Mouse (Mus musculus) liver, embryonic 16.5 days (tissue): ENCODE data around the gene Lyrm7. TPM values are rescaled to one million over a fixed set of nuclear protein-coding genes. Genes with fewer than 3 reads are reported as not detected.

Experiments
- ATAC-seq: fragments of 200-750 bp; cut with Nextera tagmentation; 2 replicates; pipeline ENCODE4 v1.8.0; 2017; ENCODE audit warnings: low read depth, mild to moderate bottlenecking, moderate number of reproducible peaks, moderate library complexity
- H3K27ac ChIP-seq: fragments of 300-500 bp; sonication (generic); 2 replicates; pipeline ENCODE4 v1.5.1; 2014; ENCODE audit warnings: mild to moderate bottlenecking, low read length
- H3K27me3 ChIP-seq: fragments of 300-500 bp; sonication (generic); 2 replicates; pipeline ENCODE4 v1.6.1; 2014; ENCODE audit warnings: low read depth, low read length, mixed read lengths; ENCODE audit not compliant: control insufficient read depth, insufficient read depth
- H3K36me3 ChIP-seq: fragments of 300-500 bp; sonication (generic); 2 replicates; pipeline ENCODE4 v1.6.1; 2014; ENCODE audit warnings: mild to moderate bottlenecking; ENCODE audit not compliant: control insufficient read depth, insufficient read depth
- H3K4me1 ChIP-seq: fragments of 300-500 bp; sonication (generic); 2 replicates; pipeline ENCODE4 v1.6.1; 2014; ENCODE audit warnings: low read depth, low read length, mixed read lengths; ENCODE audit not compliant: control insufficient read depth
- H3K4me2 ChIP-seq: fragments of 300-500 bp; sonication (generic); 2 replicates; pipeline ENCODE4 v1.6.1; 2014; ENCODE audit warnings: low read depth, low read length, mixed read lengths
- H3K4me3 ChIP-seq: fragments of 300-500 bp; sonication (generic); 2 replicates; pipeline ENCODE4 v1.5.1; 2014; ENCODE audit warnings: low read depth, mild to moderate bottlenecking, low read length
- H3K9ac ChIP-seq: fragments of 300-500 bp; sonication (generic); 2 replicates; pipeline ENCODE4 v1.6.1; 2014; ENCODE audit warnings: low read depth, low read length
- H3K9me3 ChIP-seq: fragments of 300-500 bp; sonication (generic); replicated peaks from 2 replicates; pipeline ENCODE4 v1.6.1; 2016; ENCODE audit warnings: low read length; ENCODE audit not compliant: control insufficient read depth
- WGBS: fragments of 180-500 bp; shearing (Covaris S2); extraction: QIAGEN DNeasy Blood & Tissue Kit; methylation state at CpG from one replicate; pipeline ENCODE4 v1.1.7; 2014; ENCODE audit not compliant: insufficient replicate concordance; 5-methylcytosine and 5-hydroxymethylcytosine counted together
- polyA plus RNA-seq: library from polyadenylated mRNA; unstranded; fragments of >200 nt; fragmentation: Nextera tagmentation; extraction: Ambion mirVana; gene quantifications from 2 replicates; pipeline ENCODE4 v1.2.1, GENCODE M21; 2015

Gene Lyrm7
- polyA plus RNA-seq, 1 experiment from 2014 or later = 3.2 TPM

DNA sequence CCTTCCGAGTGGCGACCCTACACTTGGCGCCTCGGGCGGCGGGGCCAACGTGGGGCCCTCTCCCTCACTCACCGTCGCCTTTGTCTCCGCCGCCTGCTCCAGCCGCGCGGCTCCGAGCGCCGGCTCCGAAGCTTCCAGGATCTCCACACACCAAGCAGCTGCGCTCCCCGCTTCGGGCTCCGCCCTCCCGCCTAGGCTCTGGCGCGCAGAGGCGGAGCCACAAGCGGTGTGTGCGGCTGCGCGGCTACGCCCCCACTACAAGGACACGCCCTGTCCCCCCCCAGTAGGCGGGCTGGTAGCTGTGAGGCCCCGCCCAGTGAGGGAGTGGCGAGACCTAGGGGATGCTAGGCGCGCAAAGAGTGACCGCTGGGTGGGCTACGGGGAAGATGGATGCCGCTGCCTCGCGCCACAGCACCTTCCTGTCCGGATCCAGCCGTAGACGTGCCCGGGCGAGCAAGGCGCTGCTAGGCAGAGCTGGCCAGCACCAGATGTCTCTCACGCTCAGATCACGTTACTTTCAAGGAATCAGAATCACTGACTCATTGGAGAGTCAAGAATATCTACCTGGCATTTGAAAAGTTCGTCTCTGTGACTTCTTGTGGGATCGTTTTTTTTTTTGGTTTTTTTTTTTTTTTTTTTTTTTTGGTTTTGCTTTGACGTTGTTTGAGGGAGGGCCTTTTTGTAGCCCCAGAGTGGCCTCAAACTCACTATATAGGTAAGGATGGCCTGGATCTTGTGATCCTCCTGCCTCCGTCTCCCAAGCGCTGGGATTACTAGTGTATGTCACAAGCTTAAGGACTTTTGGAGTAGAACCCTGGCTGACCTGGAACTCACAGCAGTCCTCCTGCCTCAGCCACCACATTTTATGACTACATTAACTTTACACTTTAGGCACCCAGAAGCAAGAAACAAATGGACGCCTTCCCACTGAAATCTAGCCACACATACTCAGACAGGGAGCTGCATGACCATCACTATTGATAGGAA lies 72.9 kb downstream of the Lyrm7 start, which contains the start of gene Cdc42se2:
Gene Cdc42se2, minus strand, starts transcription at position 188 of the 987 bp plus-strand sequence.
- no peaks in the 10 kb centered on the region for H3K9me3 ChIP-seq
- 3% methylated on average over 53 of the region's 56 CpGs for WGBS
- peak within 1 kb of the TSS; percentile 94 for H3K4me3 ChIP-seq
- peak; percentile 100 for ATAC-seq
- no peaks in the 10 kb centered on the region for H3K27me3 ChIP-seq
- peak within 1 kb of the TSS; percentile 98 for H3K4me2 ChIP-seq
- peak within 1 kb of the TSS; percentile 96 for H3K9ac ChIP-seq
- H3K4me1 ChIP-seq = peaks cover 14% of the 10 kb centered on the region
- peak within 1 kb of the TSS; percentile 89 for H3K27ac ChIP-seq
- H3K36me3 ChIP-seq = no peaks in the 10 kb centered on the region

DNA sequence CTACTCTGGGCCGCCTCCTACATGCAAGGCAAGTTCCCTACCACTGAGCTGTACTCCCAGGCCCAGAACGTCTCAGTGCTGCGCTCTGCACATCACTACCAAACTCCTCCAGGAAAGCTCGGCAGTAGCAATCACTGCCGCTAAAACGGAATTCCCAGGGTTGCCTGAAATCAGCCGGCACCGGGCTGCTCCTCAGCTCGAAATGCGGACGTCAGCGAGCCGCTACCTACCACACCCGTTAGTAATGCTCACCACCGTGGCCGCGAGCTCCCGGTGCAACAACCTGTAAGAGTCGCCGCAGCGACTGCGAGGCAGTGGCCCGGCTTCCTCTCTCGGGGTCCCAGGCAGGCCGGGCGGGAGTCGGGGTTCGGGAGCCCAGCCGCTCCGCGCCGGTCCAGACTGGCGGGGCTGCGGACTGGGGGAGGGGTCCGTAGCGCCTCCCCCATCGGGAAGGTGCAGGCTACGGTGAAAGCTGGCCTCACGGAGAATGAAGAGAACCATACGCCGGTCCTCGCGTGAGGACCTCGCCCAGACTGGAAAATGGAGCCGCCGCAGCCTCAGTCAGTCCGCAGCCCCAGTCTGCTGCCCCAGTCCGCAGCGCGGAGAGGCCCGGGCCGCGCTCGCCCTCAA lies 73.7 kb downstream of the Lyrm7 start:
- peaks cover 14% of the 10 kb centered on the region for H3K4me1 ChIP-seq
- no peaks in the 10 kb centered on the region for H3K36me3 ChIP-seq
- H3K27me3 ChIP-seq = no peaks in the 10 kb centered on the region
- peak overlapping the region; percentile 98 for H3K4me2 ChIP-seq
- H3K27ac ChIP-seq = peak overlapping the region; percentile 89
- ATAC-seq = peak; percentile 60
- under 1% methylated on average over 52 of the region's 54 CpGs for WGBS
- peak overlapping the region; percentile 96 for H3K9ac ChIP-seq
- H3K9me3 ChIP-seq = no peaks in the 10 kb centered on the region
- peak overlapping the region; percentile 94 for H3K4me3 ChIP-seq

DNA sequence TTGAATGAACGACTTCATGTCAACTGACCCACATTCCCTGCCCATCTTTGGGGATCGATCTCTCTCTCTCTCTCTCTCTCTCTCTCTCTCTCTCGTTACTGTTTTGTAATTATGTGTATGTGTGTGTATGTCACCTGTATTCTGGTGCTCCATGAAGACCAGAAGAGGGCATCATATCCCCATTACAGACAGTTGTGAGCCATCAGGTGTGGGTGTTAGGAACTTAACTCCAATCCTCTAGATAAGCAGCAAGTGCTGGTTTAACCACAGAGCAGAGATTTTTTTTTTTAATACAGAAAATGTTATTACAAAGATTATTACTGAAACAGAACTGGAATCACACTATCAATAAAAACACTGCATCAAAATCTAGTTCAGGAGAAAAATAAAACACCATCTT lies 75.2 kb downstream of the Lyrm7 start:
- WGBS = 76% methylated on average over 3 of the region's 3 CpGs

DNA sequence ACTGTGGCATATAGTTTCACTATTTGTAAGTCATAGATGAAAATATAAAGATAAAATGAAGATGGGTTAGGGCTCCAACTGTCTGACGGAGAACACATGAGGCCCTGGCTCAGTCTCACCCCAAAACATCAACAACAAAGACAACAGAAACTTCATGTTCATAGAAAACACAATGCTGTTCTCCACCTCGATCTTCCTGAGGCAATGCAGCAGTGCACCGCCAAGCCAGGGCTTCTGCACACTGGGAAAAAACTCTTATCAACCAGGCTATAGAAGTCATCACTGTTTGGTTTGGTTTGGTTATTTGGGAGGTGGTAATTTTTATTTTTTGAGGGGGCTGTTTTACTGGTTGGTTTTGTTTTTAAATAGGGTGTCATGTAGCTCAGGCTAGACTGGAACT lies 76.3 kb downstream of the Lyrm7 start:
- Histone ChIP-seq H3K9me3 (no peaks in the 10 kb centered on the region), H3K4me2 (no peak overlapping the region), H3K4me3 (no peak overlapping the region), H3K9ac (no peak overlapping the region), H3K27me3 (no peaks in the 10 kb centered on the region), H3K4me1 (peaks cover 14% of the 10 kb centered on the region), H3K27ac (no peak overlapping the region), H3K36me3 (no peaks in the 10 kb centered on the region)
- 62% methylated on average over 3 of the region's 3 CpGs for WGBS
- no peak for ATAC-seq

More for the DNA sequence above, 75.2 kb downstream of the Lyrm7 start:
- ATAC-seq = no peak
- Histone ChIP-seq H3K9me3 (no peaks in the 10 kb centered on the region), H3K36me3 (no peaks in the 10 kb centered on the region), H3K4me2 (no peak overlapping the region), H3K27ac (no peak overlapping the region), H3K4me1 (peaks cover 14% of the 10 kb centered on the region), H3K9ac (no peak overlapping the region), H3K4me3 (no peak overlapping the region), H3K27me3 (no peaks in the 10 kb centered on the region)

DNA sequence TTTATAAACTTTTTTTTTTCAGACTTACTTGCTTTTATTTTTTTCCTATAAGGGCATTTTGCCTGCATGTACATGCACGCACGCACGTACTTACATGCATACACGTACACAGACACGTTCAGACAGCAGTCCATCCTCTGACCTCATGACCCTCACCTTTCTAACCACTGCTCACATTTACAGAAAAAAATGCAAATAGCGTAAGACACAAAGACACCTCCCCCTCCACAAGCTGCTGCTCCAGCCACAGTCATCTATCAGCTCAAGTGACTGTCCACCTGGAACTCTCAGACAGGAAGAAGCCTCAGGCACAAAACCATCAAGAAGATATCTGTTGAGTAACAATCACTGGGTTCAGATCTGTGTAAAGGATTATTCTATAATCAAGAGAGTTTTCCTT lies 78.5 kb downstream of the Lyrm7 start:
- Histone ChIP-seq H3K27me3 (no peaks in the 10 kb centered on the region), H3K9me3 (no peaks in the 10 kb centered on the region), H3K27ac (no peak overlapping the region), H3K4me2 (no peak overlapping the region), H3K9ac (no peak overlapping the region), H3K4me3 (no peak overlapping the region), H3K36me3 (no peaks in the 10 kb centered on the region), H3K4me1 (peaks cover 17% of the 10 kb centered on the region)
- 71% methylated on average over 6 of the region's 6 CpGs for WGBS
- no peak; the same call in 1 of the 2 replicates for ATAC-seq

DNA sequence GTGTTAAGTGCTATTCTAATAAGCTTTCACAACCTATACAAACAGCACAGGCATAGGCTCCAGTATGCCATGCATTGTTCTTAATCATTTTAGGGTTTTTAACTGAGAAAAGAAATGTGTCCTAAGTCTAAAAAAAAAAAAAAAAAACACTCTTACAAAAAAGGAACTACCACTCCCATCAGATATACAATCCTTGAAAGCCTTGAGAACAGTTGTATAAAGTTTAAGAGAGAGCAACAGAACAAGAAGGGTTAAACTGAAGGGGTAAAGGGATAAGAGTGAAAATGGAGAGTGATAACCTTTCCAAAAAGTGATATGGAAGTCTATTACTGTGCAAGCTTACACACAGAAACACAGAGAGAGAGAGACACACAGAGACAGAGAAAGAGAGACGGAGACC lies 80.8 kb downstream of the Lyrm7 start:
- Histone ChIP-seq H3K27me3 (no peaks in the 10 kb centered on the region), H3K27ac (no peak overlapping the region), H3K4me2 (no peak overlapping the region), H3K4me3 (no peak overlapping the region), H3K9me3 (no peaks in the 10 kb centered on the region), H3K4me1 (peaks cover 23% of the 10 kb centered on the region), H3K9ac (no peak overlapping the region), H3K36me3 (no peaks in the 10 kb centered on the region)
- no peak for ATAC-seq
- WGBS = 68% methylated on average over 1 of the region's 1 CpGs

DNA sequence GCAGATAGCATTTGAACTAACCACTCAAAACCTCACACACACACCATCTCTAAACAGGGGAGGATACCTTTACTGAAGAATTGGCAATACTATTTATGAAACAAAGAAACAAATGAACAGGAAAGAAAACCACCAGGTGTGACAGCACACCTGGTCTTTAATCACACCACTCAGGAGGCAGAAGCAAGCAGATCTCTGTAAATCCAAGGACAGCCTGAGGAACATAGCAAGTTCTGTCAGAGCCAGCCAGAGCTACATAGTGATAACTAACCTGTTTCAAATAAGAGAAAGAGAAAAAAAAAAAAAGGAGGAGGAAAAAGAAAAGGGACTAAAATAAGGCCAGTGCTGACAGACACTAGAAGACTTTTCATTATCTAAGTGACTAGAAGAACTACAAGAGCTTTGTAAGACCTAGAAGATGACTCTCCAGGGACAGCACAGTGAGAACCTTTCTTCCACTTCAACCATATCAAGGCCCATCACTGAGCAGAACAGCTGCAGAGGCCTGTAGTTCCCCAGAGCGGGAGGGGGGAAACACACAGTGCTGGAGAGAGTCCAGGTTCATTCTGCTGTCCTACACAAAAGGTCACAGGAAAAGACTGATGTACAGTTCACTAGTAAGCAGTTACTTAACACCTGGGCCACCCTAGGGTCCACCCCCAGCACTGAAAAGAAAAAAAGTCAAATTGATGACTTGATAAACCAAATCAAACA lies 82.4 kb downstream of the Lyrm7 start:
- H3K9ac ChIP-seq = no peak overlapping the region
- peaks cover 29% of the 10 kb centered on the region for H3K4me1 ChIP-seq

DNA sequence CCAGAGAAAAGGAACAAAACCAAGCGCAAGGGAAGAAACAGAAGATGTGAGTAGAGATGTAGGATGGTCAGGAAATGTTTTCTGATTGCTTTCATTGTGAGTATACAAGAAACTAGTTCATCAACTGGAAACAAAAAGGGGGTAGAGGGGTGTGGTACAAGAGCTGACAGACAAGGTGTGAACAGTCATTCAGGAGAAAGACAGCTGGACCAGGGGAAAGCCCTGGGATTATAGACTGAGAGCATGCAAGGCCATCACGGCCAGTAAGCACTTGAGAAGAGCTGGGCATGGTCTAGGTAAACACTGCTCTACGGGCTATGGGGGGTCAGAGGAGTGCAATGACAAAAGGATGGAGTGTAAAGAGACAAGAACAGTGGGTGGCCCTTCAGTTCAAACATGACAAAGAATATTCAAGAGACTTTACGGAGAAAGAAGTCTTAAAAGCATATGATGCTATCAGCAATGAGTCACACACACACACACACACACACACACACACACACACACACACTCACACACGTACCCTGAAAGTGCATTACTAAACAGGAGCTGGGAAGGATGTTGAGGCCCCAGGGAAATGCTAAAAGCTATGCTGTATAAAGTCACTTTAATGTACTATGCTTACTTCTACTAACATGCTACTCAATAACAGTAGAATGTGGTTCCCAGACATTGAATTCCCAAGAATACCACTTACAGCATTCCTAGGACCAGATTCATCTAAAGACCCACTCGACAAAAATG lies 83.2 kb downstream of the Lyrm7 start:
- ATAC-seq = no peak
- H3K9me3 ChIP-seq = no peaks in the 10 kb centered on the region
- WGBS = 64% methylated on average over 6 of the region's 6 CpGs
- no peak overlapping the region for H3K4me2 ChIP-seq
- no peaks in the 10 kb centered on the region for H3K36me3 ChIP-seq
- no peak overlapping the region for H3K4me3 ChIP-seq
- no peak overlapping the region for H3K9ac ChIP-seq
- H3K27ac ChIP-seq = no peak overlapping the region
- peaks cover 29% of the 10 kb centered on the region for H3K4me1 ChIP-seq
- no peaks in the 10 kb centered on the region for H3K27me3 ChIP-seq

More for the DNA sequence above, 82.4 kb downstream of the Lyrm7 start:
- 0% methylated on average over 1 of the region's 1 CpGs for WGBS
- Histone ChIP-seq H3K4me3 (no peak overlapping the region), H3K27ac (no peak overlapping the region), H3K4me2 (no peak overlapping the region), H3K27me3 (no peaks in the 10 kb centered on the region), H3K9me3 (no peaks in the 10 kb centered on the region), H3K36me3 (no peaks in the 10 kb centered on the region)
- peak; percentile 54 for ATAC-seq
